Mouse (Mus musculus) CD4-positive helper T cell, adult 2 months (primary cell): ENCODE measurements around the gene Grin1.
"Not testable (repeated sequence)": the region's sequence is repeated elsewhere in the genome, so short reads cannot be mapped to it uniquely, and the experiment has no call there.

ENCODE experiments used
- DNase-seq: peaks from one replicate; pipeline ENCODE4 v3.0.0-alpha.2; 2012; ENCODE audit warnings: low read depth, missing footprints, low spot score

Gene Grin1

GRCm38 (mm10) chr2:25286837-25287636, 31.9 kb downstream of the Grin1 start:
- DNase-seq, result no peak

- DNase-seq, result no peak
These were observed 32.7 kb downstream of the Grin1 start for GRCm38 (mm10) chr2:25286314-25286713.

DNA sequence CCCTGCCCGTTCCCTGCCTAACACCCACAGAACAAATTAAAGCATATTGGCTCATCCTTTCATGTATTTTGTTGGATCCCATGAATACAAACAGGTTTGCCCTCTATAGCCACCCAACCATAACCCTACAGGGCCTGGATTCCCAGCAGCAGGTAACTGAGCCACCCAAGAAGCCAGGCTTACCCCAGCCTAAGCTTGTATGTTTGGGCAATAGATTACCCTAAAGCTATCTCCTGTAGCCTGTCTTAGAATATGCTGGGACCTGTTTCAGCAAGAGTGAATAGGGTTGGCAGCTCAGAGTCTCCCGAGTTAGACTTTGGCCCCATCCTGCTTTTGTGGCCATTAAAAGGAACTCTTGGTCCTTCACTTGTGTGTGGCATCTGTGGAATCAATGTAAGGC, 33.4 kb downstream of the Grin1 start:
- DNase-seq, result no peak

GRCm38 (mm10) chr2:25278928-25279882, 39.8 kb downstream of the Grin1 start:
- DNase-seq, result peak; percentile 81

DNA sequence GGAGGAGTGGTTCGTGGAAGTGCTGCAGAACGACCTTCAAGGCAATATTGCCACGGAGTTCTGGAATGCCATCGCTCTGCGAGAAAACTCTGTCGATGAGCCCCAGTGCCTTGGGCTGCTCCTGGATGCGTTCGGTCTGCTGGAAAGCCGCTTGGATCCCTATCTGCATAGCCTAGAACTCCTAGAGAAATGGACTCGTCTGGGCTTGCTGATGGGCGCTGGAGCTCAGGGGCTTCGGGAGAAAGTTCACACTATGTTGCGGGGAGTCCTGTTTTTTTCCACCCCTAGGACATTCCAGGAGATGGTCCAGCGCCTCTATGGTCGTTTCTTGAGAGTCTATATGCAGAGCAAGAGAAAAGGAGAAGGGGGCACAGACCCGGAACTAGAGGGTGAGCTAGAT, 46.0 kb downstream of the Grin1 start:
- DNase-seq, result no peak

GRCm38 (mm10) chr2:25272515-25272914, 46.5 kb downstream of the Grin1 start:
- DNase-seq, result no peak

DNA sequence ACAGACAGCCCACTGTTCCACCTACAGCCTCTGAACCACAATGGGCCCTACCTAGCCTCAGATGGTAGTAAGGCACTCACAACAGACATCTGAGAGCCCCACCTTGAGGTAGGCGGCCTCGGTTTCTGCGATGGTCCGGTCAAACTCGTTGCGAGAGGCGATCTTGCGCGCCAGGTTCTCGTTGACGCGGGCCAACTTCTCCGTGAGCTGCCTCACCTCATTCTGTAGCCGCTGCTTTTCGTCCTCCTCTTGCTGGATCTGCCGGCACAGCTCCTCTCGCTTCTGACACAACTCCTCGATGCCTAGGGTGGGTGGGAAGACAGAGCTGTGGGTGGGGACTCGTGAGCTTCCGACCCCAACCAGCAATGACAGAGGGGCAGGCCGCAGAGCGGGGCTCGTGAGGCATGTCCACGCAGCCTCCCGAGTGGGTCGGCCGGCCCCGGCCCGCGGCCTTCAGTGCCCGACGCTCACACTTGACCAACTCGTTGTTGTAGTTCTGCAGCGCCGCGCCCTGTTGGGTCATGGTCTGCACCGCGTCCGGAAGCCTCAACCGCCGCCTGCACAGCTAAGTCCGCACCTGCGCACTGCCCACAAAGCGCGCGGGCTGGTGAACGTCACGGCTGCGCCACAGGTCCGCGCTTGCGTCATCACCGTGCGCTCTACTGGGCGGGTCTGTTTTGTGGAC, 47.0 kb downstream of the Grin1 start, which contains the start of the genes Ssna1 and Anapc2:
Gene Ssna1 (minus strand): TSS at position 612 of the 685 bp plus-strand sequence.
Gene Anapc2 (plus strand): TSS at position 652 of the 685 bp plus-strand sequence.
- DNase-seq, result peak; percentile 97

DNA sequence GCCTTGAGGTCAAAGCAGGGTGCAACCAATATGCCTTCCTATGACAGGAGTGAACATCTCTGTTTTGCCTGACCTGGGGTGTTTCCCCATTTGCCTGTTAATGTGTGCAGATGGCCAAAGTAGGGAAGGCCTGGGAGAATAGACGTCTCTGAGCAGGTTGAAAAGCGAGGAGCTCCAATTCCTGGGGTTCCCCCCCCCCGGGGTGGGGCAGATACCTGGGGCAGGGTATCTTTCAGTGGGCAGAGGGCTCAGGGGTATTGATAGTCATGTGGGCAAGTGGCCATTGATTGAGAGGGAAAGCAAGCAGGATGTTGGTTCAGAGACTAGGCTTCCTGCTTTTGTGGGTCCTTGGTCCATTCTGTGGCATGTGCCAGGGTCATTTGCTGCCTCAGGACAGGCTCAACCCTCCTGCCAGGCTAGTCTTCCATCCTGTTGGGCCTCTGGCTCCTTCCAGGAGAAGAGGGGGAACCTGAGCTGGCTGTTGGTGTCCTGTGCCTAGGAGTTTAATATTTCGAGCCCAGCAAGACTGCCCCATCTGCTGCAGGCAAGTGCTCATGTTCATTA, 51.2 kb downstream of the Grin1 start:
- no peak for DNase-seq

- DNase-seq, result no peak
These were observed 51.7 kb downstream of the Grin1 start for GRCm38 (mm10) chr2:25267241-25267640.

DNA sequence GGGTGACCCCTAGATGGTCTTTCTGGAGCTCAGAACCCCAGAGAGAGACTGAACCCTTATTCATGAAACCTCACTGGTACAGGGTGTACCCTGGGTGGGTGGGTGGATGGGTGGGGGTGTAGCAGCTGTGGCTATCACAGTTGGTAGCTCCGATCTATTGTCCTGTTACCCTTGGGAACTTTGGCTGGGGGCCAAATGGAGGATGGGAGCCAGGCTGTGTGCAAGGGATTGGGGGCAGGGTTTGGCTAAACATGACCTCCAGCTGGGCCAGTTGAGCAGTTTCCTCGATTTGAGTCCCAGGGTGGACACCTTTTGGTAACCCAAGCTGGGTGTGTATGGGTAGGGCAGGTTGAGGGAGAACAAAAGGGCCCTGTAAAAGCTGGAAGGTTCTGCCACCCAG, 52.3 kb downstream of the Grin1 start:
- DNase-seq, result no peak

GRCm38 (mm10) chr2:25265897-25266656, 52.9 kb downstream of the Grin1 start:
- DNase-seq, result no peak

DNA sequence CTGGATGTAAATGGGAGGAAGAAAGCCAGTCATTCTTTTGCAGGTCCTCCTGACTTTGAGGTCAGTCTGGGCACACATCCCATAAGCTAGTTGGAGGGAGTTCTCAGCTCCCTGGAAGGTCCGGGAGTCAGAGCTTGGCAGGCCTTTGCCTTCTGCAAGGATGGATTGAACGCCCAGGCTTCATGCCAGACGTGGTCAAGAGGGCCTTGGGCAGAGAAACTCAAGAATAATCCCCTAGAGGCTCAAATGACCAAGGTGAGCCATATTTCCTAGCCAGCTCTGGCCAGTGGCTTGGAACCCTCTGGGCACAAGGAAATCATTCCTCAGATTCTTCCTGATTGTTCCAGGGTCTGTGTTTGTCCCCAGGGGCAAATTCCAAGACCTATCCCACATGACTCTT, 54.1 kb downstream of the Grin1 start:
- DNase-seq, result no peak

DNA sequence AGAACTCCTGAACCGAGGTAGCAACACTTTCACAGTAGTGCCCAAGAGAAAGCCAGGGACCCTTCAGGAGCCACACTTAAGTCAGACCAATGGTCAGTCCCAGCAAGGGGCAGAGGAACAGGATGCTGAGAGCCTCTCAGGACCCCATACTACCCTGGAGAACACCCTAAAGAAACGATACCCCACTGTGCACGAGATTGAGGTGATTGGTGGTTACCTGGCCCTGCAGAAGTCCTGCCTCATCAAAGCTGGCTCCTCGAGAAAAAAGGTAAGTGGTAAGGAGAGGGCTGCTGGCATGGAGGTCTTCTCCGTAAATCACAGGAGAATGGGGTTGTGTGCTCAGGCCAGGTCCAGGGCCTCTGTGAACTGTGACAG, 54.7 kb downstream of the Grin1 start:
- no peak for DNase-seq

- no peak for DNase-seq
These were observed 55.2 kb downstream of the Grin1 start for GRCm38 (mm10) chr2:25263623-25264285.

DNA sequence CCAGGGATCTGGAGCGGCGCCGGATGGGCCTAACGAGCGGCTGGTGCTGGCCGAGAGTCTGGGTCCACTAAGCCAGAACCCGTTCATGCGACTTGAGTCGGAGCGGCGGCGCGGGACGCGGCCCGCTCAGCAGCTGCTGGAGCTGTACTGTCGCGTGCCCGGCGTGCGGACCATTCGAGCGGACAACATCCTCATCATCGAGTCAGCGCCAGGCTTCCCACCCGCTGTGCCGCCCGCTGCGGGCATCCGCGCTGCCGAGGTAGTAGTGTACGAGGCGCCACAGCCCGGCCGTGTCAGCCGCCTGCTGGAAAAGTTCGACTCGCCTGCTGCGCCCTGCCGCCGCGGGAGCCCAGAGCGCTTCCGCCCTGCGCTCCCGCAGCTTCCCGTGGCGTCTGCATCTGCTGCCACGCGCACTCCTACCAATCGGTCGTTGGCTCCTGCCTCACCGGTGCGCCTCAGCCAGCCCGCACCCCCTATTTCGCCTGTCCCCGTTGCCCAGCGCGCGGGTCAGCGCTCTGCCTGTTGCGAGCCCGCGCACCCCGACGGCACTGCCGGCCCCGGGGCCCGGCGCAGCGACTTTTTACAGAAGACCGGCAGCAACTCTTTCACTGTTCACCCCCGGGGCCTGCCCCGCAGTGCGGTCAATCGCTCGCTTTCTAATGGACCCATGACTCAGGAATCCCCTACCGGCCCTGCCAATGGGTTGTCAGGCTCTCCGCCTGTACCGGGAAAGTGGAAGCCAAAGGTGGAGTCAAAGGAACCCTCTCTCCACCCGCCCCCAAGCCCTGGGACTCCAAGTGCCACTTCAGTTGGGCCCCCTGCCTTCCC, 56.0 kb downstream of the Grin1 start:
- DNase-seq, result peak; percentile 82

DNA sequence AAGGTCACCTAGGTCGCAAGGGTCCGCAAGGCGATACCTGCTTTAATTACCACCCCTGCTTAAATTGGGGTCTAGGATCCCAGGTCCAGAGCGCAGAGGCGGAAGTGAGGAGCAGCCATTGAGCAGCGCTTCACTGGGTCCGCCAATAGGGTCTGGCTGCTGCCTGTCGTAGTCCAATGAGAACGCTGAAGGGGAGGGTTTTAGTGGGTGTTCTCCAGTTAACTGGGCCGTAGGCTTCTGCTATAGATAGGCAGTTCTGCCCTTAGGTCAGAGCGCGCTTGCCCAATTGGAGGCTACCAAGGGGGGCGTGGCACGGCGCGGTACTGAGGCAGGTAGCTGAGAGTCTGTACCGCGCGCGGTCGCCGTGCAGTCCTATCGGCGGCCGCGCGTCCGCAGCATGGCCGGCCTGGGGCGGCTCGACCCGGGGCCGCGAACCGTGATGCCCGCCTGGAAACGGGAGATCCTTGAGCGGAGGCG, 56.7 kb downstream of the Grin1 start, which contains the start of gene Tprn:
Gene Tprn (plus strand): TSS at position 328 of the 477 bp plus-strand sequence.
- DNase-seq, result peak; percentile 96

GRCm38 (mm10) chr2:25261870-25262269, 57.1 kb downstream of the Grin1 start:
- no peak for DNase-seq

DNA sequence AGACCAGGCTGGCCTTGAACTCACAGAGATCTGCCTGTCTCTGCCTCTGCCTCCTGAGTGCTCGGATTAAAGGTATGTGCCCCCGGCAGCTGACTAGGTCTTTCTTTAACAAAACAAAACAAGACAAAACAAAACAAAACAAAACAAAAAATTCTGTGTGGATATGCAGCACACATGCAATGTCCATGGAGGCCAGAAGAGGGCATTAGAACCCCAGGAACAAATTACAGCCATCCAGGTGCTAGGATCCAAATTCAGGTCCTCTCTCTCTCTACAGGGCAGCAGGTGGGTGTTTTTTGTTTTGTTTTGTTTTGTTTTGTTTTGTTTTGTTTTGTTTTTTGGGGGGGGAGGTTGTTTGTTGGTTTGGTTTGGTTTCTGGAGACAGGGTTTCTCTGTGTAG, 60.1 kb downstream of the Grin1 start:
- DNase-seq, result peak; percentile 44

GRCm38 (mm10) chr2:25257250-25257649, 61.7 kb downstream of the Grin1 start:
- DNase-seq, result not testable (repeated sequence)
